In genomic region chr4:144686268-144686667, GRCm38 (mm10) we compare ENCODE assay signal across 23 mouse cellular contexts. TPM values are rescaled to one million over a fixed set of nuclear protein-coding genes. Genes with fewer than 3 reads are reported as not detected.
"Had no signal": no experiment of that assay in that cellular context is flagged by ENCODE, and none has a peak within 500 bp of the region (broad histone marks: within the 10 kb centered on the region; RNA-seq: fewer than 3 reads in every experiment).

Gm436 (minus strand) TSS chr4:144686368.

- H3K36me3 ChIP-seq: neural tube, embryonic 12.5 days; neural tube, embryonic 13.5 days; neural tube, embryonic 15.5 days; stomach, embryonic 15.5 days had no signal

- H3K4me3 ChIP-seq: neural tube, embryonic 12.5 days; neural tube, embryonic 13.5 days; neural tube, embryonic 15.5 days; stomach, embryonic 15.5 days had no signal

- H3K9ac ChIP-seq: neural tube, embryonic 12.5 days; neural tube, embryonic 13.5 days; neural tube, embryonic 15.5 days; stomach, embryonic 15.5 days had no signal

- H3K9me3 ChIP-seq: neural tube, embryonic 12.5 days; neural tube, embryonic 13.5 days; neural tube, embryonic 15.5 days; stomach, embryonic 15.5 days had no signal

- H3K27me3 ChIP-seq: neural tube, embryonic 12.5 days; neural tube, embryonic 13.5 days; neural tube, embryonic 15.5 days; stomach, embryonic 15.5 days had no signal

- DNase-seq: retina, postnatal 1 day; right cerebral cortex, adult 18-20 months; right cerebral cortex, postnatal 14 days; right cerebral cortex, postnatal 25 days; right cerebral cortex, postnatal 4 days; spleen, adult 18-20 months; thymus, adult 18-20 months; thymus, adult 2 months; thymus, postnatal 14 days; thymus, postnatal 25 days; thymus, postnatal 36 days; thymus, postnatal 4 days had no signal

- H3K4me1 ChIP-seq: neural tube, embryonic 12.5 days; neural tube, embryonic 13.5 days; neural tube, embryonic 15.5 days; stomach, embryonic 15.5 days had no signal

- H3K27ac ChIP-seq: neural tube, embryonic 12.5 days; neural tube, embryonic 13.5 days; neural tube, embryonic 15.5 days; stomach, embryonic 15.5 days had no signal

- H3K4me2 ChIP-seq: neural tube, embryonic 12.5 days; neural tube, embryonic 13.5 days; neural tube, embryonic 15.5 days; stomach, embryonic 15.5 days had no signal

RNA-seq across cellular contexts. Expression of gene Gm436, which starts in this region (rescaled TPM):
- polyA plus RNA-seq: neural tube, embryonic 12.5 days; neural tube, embryonic 13.5 days; neural tube, embryonic 14.5 days; neural tube, embryonic 15.5 days; small intestine, adult 2 months; spleen, adult 2 months; stomach, embryonic 14.5 days; stomach, embryonic 15.5 days; stomach, embryonic 16.5 days; testis, adult 2 months; thymus, adult 2 months; thymus, postnatal 0 days had no signal
